Mouse (Mus musculus): ENCODE results near the gene Ctbp2.

The Ctbp2 gene

DNA sequence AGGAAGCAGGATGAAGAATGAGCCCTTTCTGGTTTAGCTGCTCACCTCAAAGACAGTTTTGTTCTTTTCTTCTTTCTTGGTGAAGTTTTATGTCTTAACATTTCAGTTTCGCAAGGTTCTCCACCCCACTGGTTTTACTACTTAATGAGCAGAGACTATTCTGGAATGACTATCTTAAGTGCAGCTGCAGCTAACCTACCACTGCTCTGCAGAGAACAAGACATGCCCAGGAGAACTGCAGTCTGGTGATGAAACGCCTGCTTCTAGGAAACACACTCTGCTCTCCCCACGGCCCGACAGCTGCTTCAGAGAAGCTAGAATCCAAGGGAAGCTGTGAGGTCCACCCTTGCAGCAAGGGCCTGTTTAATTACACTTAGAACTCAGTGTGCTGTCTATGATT lies 79.4 kb downstream of the Ctbp2 start:
- no peak for TF ChIP-seq GATA4 (IDR thresholded peaks at IDR 0.05; ENCODE audit: insufficient replicate concordance, low read length)

DNA sequence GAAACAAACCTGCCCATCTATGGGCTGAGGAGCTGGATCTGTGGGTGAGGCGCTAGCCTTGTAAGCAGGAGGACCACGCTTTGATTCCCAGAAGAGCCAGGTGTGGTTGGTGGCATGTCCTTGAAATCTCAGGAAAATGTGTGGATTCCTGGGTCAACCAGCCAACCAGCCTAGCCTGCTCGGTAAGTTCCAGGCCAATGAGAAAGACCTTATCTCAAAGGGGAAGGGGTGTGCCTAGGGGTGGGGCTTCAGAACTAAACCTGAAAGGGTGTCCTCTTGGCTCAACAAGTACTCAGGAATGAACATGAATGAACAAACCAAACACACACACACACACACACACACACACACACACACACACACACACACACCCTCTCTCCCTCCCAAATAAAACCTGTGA lies 82.4 kb downstream of the Ctbp2 start:
- no peak for TF ChIP-seq GATA4 (IDR thresholded peaks at IDR 0.05; ENCODE audit: insufficient replicate concordance, low read length)

DNA sequence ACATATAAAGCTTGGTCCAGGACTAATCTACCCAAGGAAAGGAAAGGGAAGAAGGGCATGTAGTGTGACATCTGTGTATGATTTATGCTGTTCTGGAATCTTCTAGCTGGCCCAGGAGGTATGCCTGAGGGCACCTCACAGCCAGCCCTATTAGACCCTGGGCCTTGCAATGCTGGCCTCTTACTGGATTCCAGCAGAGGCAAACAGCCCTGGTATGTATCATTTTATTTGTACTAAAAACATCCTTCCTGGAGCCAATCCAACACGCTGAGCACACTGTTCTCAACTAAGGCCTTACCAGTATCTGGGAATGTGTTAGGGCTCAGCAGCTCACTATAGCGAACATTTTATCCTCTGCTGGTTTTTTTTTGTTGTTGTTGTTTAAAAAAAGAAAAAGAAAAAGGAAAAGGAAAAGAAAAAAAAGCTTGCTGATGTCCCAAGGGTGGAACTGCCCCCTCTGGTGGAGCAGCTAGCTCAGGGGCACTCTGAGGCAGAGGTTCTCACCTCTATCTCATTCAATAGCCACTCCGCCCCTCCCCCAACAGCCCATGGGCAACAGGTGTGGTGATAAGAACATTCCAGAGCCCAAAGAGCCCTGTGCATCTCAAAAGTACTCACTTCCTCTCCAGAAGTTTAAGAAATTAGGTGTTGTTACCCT lies 83.3 kb downstream of the Ctbp2 start:
- no peak for TF ChIP-seq GATA4 (IDR thresholded peaks at IDR 0.05; ENCODE audit: insufficient replicate concordance, low read length)

DNA sequence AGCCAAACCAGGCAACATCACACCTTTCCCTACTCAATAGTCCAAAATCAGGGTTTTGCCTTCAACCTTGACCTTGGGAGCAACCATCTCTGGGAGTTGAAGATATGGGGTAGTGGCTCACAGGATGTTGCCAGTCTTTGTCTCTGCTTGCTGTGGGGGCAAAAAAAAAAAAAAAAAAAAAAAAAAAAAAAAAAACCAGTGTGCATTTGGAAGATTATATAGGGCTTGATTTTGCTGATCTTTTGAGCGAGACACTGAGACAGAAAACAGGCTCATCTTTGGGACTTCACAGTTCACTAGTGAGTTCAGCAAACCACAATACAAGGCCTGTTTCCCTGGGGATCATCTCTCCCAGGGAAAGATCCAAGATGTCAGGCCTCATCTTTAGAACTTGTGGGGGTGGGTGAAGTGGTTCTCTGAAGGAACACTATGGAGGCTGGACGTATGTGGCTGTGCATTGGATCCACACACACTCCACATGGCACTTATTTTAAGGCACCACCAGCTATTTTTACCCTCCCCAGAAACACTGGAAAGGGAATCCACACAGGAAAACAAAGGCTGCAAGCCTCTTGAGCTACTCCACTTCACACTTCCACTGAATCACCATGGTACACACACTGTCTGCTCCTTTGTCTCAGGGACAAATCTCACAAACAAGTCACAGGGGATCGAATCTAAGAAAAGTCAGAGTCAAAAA lies 84.4 kb downstream of the Ctbp2 start:
- TF ChIP-seq GATA4 (IDR thresholded peaks at IDR 0.05; ENCODE audit: insufficient replicate concordance, low read length) = no peak

DNA sequence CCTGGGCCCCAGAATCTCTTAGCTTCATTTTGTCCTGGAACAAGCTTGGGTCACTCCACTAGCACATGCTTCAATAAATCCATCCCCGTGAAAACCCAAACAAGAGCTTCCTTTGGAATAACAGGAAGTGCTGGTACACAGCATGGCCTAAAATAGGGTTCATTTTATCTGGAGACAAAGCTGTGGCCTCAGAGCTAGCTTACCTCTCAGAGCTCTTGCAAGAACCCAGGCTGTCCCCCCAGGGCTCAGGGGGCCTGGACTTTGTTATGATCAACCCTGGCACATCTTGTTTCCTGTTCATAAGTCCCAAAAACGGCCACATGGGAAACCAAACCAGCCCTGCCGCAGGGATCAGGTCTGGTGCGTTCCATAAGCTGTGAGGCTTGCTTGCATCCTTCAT lies 86.5 kb downstream of the Ctbp2 start:
- no peak for TF ChIP-seq GATA4 (IDR thresholded peaks at IDR 0.05; ENCODE audit: insufficient replicate concordance, low read length)

DNA sequence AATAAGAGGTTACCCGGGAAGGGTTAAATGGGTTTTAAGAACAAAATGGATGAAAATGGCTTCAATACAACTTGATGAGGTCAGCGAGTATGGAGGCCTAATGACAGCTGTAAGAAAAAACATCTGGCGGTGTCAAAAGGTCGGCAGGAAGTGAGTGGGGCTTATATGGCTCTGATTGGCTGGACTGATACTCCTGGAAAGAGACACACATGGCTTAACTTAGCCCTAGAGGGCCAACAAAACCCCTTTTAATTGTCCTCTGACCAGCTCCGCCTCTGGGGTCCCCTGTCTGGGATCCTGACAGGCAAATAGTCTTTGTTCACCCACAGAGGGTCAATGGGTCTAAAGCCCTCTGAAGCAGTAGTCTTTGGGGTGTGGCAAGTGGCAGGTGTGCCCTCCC lies 86.9 kb downstream of the Ctbp2 start:
- no peak for TF ChIP-seq GATA4 (IDR thresholded peaks at IDR 0.05; ENCODE audit: insufficient replicate concordance, low read length)

DNA sequence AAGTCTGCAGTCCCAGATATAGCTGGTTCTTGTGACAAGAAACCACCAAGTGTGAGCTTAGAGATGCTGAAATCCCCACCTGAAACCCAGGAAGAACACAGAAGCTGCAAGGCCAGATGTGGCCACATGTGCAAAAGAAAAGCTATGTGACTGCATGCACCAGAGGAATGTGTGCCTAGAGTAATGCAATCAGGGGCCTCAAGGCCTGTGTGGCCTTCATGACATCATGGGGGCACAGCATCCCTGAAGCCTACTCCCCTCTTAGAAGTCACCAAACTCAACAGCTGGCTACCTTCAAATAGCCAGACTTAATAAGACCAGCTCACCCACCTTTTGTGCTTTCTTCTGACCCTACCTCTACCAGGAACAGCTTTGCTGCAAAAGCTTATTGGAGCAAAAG lies 88.3 kb downstream of the Ctbp2 start:
- no peak for TF ChIP-seq GATA4 (IDR thresholded peaks at IDR 0.05; ENCODE audit: insufficient replicate concordance, low read length)

DNA sequence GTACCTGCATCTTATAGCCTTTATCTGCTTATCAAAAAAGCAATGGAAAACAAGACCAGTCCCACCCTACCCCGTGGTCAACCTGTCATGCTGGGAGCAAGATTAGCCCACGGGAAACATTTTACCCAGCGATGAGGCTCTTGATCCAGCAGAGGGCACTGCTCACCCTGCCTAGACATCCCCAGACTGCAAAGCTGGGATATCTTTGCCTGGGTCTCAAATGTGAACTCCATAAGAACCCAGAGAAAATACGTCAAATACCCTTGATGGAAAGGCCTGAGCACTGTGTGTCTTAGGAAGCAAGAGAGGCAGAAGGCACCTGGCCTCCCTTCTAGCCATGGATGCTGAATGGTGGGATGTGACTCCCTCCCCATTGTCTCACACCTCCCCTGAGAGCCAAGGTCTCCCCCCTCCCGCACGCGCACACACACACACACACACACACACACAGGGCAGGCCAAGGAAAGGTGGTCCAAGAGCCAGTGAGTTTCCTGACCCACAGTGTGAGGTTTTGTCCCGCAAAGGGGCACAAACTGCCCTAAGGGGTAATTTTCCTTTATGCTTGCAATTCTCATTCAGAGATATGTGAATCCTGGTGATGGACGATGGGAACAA lies 91.5 kb downstream of the Ctbp2 start:
- TF ChIP-seq GATA4 (IDR thresholded peaks at IDR 0.05; ENCODE audit: insufficient replicate concordance, low read length) = no peak

DNA sequence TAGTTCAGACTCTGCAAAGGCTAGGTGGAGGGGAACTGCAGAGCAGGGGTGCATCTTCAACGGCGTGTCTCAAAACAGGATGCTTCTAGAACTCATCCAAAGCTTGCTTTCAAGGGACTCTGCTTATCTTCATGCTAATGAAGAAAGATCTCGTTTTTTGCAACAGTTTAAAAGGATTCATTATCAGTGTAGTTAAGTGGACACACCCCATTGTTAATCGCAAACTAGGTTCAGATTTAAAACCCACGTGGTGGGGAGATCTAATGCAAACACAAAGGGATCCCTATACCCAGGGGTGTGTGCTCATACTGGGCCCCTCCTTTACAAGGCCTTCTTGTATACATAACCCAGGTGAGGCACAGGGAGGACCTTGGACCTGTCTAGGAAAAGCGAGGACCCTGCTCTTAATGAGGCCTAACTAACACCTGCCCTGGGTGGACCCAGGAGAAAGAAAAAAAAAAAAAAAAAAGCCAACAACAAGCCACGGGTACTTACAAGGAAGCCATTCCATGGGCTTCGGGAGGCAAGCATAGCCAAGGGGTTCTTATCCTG lies 94.6 kb downstream of the Ctbp2 start:
- no peak for TF ChIP-seq GATA4 (IDR thresholded peaks at IDR 0.05; ENCODE audit: insufficient replicate concordance, low read length)

DNA sequence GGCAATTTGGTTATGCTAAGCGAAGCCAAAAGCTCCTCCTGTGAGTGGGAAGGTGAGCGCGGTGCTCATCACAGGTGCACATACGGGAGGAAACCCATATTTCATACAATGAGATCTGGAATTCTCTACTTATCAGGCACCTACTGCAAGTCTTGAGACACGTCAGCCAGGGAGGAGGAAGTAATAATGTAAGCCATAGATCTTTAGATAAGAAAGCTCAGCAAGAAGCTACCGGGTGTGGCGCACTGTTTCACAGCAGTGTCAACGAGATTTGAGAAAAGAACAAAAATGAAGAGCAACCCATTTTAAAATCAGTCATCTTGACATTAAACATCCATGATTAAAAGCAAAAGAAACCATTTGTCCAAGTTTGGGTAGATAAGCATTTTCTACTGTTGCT lies 95.2 kb downstream of the Ctbp2 start:
- no peak for TF ChIP-seq GATA4 (IDR thresholded peaks at IDR 0.05; ENCODE audit: insufficient replicate concordance, low read length)

DNA sequence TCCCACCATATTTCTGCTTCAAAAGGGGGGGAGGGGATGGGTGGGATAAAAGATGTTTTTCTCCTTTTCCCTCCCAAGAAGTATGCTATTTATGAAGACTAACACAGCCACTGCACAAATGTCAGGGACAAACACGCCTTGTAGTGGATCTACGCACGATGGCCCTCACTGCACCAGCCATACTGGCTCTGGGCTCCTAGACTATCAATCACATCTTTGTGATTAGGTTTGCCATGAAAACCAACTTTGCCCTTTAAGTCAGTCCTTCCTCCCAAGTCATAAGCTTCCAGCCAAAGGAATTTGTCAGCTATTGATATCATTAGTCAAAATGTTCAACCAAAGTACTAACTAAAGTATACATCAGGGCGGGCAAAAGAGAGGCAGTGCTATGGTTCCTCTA lies 96.2 kb downstream of the Ctbp2 start:
- TF ChIP-seq GATA4 (IDR thresholded peaks at IDR 0.05; ENCODE audit: insufficient replicate concordance, low read length) = no peak

DNA sequence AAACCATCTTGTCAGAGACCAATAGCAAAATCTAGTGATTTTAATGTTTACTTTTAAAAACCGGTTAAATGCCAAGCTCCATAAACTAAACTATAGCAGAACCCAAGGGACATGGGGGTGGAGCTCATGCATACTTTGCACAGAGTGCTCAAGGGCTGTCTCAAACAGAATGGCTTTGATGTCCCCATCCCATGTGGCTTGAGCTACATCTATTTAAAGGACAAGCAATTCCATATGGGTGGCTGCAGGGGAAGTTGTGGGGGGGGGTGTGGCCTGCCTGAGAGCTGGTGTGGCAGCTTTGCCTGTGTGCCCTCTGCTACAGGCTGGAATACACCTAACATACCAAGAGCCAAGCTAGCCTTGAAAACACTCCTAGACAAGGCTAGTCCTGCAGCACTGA lies 99.5 kb downstream of the Ctbp2 start:
- TF ChIP-seq GATA4 (IDR thresholded peaks at IDR 0.05; ENCODE audit: insufficient replicate concordance, low read length) = no peak

DNA sequence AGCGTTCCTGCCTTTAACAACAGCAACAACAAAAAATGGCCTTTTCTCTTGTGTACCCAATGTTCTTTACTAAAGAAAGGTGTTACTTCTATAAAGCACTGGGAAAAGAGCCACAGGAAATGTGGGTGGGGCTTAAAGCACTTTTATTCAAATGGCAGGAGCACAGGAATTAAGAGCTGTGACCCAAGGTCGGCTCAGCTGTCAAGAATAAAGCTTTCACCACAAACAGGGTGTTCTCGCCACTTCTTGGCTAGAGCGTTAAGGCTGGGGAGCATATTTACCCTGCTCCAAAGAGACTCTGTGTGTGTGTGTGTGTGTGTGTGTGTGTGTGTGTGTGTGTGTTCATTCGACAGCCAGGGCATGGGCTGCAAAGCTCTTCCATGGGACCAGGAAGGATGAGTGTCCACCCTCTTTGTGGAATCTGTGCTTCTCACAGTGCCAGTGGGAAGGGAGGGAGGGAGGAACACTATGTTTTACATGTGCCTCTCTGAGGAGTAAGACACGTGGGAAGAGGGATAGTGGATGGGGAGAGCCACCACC lies 104.6 kb downstream of the Ctbp2 start:
- no peak for TF ChIP-seq GATA4 (IDR thresholded peaks at IDR 0.05; ENCODE audit: insufficient replicate concordance, low read length)

DNA sequence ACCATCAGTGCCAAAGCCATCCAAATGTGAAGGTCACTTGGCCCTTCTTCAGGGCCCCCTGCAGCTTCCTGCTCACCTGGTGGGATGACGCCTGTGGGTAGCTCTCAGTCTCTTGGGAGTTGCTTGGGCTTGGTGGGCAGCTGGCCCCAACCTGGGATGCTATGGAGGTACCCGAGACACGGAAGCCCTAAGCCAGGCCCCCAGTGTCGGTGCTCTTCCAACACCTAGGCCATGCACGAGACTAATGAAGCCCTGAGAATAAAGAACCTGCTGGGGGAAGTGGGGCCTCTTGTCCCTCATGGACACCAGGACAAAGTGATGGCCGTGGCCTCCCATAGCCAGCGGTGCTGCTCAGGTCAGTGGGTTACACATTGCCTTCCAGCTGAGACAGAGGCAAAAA lies 105.2 kb downstream of the Ctbp2 start:
- TF ChIP-seq GATA4 (IDR thresholded peaks at IDR 0.05; ENCODE audit: insufficient replicate concordance, low read length) = no peak

DNA sequence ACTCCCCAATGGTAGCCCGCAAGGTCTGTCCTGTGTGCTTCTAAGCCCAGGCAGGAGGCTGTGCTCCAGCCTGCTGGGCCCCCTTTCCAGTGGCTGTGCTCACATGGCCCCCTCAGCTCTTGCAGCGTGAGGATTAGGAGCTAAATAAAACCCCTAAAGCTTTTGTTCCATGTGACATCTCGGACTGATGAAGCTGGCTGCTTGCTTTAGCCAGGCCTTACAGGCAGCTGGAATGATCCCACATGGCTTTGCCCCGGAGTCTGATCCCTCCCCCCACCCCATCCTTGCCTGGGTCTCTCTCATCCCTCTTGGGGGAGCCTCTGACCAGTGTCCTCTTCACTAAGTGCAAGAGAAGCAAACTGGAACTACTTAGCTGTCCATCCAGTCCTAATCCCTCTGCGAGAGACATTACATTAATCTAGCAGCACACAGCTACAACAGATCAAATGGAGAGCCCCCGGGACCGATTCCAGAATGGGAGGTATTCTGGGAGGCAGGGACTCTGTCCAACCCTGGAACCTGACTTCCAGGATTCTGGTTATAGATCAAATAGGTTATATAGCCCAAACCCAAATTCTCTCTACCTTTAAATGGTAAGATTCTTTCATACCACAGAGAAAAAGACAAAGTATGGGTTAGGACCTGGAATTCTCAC lies 108.6 kb downstream of the Ctbp2 start:
- no peak for TF ChIP-seq GATA4 (IDR thresholded peaks at IDR 0.05; ENCODE audit: insufficient replicate concordance, low read length)

All from liver, adult (tissue).